Mouse (Mus musculus) T-helper 1 cell (primary cell): ENCODE data around the gene Oaf.

ENCODE experiments used
- in situ Hi-C: fragments of 300-600 bp; cut with MboI, MseI; formaldehyde crosslinking; loops from one replicate; pipeline ENCODE4 v1.15.1; 2025; ENCODE audit warnings: high pct_unique_total_duplicates

The Oaf gene

DNA sequence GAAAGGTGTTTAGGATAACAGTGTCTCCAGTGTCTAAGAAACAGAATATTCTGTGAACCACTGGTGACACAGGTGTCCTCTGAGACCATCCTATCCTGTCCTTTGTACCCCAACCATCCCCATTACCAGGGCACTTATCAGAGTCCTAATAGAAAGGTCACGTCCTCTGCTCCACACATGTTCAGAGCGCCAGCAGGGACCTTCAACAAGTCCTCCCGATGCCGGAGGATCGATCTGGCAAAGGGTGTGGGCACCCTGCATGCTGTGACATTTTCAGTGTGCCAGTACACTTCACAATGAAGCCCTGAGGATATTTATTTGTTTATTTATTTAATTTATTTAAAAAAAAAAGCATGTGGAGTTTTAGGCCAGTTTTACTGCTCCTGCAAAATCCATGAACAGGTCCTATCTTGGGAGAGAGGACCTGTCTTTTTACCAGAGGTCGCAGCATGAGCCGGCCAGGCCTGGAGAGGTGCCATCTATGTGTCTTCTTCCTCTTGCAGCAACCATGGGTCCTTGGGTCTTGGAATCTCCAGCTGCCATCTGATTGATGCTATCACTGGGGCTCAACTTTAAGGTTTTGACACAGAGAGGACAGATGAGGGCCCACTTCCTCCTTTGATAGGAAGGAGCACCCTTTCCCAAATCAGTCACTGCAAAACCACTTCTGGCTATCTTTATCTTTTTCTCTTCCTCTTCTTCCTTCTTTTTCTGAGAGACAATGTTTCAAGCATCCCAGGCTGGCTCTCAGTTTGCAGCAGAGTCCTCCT, 6.3 kb upstream of the Oaf start:
- in situ Hi-C loops = no loop called here

DNA sequence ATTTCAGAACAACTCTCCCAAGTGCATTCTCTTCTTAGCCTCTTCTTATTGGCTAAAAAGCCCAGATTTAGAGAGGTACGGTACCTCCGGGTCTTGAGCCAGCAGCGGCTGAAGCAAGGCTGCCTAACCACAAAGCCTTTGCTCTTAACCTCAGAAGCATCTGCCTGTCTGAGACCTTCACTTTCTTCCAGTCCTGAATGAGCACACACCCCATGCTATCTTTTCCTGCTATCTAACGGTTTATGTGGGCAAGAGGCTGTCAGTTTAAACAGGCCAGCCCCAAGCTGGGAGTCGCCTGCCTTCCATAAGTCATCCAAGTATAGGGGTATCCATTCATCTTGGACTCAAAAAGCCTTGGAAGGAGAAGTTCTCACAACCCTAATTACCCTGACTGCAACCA, 2.7 kb upstream of the Oaf start:
- in situ Hi-C loops = no loop called here

DNA sequence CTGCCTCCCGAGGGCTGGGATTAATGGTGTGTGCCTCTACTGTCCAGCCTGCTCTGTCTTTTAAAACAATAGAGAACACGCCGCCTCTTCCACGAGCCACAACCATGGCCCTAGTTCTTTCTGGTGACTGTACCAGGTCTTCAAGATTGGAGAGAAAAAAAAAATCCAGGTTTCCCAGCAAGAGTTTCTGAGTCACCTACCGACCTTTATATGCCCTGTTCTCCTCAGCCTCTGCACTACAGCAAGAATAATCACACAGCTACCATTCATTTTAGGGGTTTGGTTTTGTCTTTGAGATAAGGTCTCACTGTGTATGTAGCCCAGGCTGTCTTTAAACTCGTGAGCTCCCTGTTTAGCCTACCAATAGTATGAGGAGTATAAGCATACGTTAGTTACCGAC, 2.3 kb upstream of the Oaf start:
- in situ Hi-C loops = no loop called here

DNA sequence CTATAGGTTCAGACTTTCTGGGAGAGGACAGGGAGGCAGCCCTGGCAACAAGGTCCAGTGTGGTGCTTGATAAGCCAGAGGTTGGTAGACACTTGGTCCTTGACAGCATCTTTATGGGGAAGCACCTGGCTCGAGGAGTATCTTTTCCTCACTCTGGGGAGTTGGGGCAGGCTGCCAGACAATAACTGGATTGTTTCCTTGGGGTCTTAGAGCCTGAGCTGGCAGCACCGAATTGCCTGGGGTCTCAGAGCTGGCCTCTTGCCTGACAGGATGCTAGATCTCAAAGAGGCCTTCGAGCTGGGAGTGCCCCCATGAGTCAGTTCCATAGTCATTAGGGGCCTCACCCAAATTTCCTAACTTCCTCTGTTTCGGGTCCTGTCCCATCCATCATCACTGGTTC, 1.6 kb upstream of the Oaf start:
- in situ Hi-C loops = no loop called here

DNA sequence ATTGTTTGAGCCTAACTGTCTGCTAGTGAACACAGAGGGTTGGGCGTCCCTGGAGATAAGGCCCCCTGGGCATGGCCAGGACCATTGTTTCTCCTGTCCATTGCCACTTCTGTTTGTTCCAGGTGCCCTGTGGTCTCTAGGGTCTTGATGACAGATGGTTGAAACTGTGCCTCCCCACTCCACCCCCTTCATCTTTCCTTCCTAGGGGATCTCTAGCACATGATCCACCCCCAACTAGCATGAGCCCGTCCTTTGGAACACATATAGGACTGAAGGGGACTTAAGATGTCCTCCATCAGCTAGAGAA, 836 bp upstream of the Oaf start:
- in situ Hi-C loops = no loop called here

DNA sequence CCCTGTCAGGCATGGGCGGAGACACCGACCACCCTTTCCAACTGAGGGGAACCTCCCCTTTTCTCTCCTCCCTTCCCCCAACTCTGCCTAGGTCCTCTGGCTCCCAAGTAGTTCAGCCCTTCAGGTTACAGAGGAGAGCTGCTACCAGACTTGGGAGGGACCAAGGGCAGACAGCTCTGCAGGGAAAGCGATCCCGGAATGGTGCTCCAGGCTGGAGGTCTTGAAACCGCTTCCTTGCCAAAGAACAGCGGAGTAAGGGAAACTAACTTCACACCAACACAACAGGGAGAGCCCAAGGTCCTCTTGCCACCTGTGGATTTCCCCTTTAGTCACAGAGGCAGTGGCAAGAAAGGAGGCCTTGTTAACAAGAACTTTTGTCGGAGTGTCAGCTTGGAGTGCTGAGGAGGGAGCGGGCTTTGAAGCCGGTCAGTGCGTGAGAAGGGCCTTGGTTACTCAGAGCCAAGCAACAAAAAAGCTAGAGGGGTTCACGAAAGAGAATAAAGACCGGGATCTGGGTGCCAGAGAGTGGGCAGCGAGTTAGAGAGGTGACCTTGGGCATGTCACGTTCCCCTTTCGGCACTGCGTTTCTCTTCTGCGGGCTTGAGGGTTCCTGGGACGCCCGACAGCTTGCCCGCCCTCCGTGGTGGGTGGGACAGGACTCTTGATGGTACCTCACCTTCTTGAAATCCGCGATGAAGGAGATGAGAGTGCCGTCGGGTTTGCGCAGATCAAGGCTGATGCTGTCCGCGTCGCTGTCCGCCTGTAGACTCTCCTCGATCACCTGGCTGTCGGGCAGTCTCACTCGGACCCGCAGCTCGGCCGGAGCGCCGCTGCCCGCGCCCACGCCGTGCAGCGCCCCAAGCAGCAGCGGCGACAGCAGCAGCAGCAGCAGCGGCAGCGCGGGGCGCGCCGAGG, 823 bp downstream of the Oaf start:
- in situ Hi-C loops = no loop called here

DNA sequence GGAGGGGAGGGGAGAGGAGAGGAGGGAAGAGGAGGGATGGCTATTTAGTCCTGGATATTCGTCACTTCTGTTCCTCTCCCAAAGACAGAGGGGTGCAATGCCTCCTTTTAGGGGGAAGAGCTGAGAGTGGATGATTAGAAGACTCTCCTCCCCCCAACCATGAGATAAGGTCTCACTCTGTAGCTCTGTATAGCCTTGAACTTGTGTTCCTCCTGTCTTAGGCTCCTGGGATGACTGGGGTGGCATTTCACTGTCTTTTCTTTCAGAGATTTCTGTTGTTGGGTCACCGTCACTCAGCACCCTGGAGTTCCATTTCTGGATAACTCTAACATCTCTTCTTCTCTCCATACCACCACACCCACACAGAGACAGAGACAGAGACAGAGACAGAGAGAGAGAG, 1.5 kb downstream of the Oaf start:
- in situ Hi-C loops = no loop called here

DNA sequence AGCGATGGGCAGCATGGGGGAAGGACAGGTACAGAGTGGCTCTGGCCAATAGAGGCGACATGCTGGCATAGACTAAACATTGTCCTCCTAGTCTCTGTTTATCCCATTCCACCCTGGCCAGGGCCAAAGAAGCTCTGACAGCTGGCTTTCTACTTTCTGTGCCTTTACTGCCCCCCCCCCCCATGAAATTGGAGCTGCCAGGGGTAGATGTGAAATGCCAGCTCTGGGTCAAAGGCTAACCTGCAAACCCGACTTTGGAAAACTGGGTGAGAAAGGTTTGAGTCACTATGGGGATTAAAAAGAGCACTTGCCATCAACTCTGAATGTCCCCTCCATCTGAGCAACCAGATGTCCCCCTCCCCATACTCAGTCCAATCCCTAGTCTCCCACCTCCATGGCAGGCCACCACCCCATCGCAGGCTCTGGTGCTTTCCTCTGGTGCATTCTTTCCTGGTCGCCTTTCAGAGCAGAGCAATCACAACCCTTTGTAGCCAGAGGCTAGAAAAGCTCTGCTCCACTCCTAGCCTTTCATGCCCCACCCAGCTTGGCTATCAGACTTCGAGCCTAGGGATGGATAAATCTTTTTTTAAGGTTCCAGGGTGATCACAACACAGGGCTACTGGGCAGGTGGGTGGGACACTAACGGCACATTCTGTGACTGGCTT, 2.5 kb downstream of the Oaf start:
- in situ Hi-C loops = no loop called here

DNA sequence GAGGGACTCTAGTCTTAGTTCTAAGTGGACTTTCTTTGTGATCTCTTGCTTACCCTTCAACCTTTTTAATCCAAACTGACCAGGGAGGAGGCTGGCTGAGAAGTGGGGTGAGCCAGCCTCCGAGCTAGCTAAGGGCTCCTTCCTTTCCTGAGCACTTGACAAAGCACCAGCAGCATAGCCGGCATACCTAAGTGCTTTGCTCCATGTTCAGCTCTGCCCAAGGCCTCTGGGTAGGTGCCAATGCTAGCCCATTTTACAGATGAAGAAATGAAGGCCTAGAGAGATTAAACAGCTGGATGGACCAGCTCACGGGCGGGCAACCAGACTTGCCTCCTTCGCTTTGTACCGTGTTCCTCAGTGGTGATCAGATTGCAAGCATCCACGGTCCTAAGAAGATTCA, 3.1 kb downstream of the Oaf start:
- in situ Hi-C loops = no loop called here

DNA sequence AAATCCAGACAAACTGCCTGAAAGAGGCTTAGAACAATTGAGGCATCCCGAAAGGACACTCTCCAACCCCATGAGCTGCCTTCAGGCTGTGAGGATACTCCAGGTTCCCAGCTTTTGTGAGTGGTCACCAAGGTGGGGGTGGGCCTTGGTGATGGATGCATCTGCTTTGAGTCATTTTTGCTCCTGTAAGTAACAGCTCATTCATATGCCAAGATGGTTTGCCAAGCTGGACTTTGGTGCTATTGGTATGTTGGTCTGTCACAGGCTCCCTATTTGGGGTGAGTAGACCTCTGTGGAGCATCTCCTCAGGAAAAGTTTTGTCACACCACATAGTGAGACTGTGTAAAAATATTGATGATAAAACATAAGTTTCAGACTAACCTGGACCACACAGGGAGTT, 3.6 kb downstream of the Oaf start:
- in situ Hi-C loops = no loop called here

DNA sequence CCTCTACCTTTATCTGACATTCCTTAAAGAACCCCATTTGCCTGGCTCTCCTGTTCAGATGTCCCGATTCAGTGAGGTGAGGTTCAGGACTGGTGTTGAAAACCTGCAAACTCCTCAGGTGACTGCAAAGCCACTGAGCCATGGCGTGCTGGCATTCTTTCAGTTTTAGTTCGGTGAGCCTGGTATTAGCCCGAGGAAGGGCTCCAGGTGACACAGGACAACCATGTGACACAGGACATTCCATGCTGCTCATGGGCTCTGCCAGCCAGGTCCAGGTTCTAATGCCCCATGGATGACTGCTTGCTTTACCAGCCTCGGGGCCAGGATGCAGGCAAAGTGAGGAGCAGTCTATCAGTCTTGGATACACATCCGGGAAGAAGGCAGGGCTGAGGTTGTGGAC, 4.4 kb downstream of the Oaf start:
- in situ Hi-C loops = no loop called here

DNA sequence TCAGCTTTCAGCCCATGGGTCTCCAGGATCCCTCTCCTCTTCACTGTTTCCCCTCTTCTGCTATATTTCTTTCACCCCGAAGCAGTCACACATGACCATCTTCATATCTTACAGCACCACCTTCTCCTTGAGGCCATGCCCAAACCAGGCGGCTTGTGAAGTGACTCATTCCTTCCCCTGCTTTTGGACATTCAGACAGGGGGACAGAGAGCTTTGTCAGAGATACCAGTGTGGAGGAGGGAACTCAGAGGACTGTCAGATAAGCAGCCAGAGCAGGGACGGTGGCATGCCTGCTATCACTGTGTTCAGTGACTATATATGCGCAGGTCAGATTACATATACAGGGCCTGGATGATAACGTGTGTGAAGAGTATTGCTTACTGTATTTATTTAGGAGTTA, 5.2 kb downstream of the Oaf start:
- in situ Hi-C loops = no loop called here

DNA sequence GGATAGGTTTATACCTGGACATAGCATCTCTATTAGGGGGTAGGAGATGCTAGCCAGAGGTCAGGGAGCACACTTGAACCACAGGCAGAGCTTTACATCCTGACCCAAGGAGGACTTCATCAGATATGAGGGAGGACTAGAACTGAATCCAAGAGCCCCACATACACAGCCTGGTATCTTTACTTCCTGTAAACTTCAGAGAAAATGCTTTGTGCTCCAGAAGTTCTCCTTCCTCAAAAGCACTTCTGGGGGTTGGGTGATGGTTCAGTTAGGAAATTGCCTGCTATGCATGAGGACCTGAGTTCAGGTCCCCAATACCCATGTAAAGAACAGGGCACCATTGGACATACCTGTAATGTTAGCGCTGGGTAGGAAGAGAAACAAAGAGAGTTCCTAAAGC, 6.2 kb downstream of the Oaf start:
- in situ Hi-C loops = no loop called here

DNA sequence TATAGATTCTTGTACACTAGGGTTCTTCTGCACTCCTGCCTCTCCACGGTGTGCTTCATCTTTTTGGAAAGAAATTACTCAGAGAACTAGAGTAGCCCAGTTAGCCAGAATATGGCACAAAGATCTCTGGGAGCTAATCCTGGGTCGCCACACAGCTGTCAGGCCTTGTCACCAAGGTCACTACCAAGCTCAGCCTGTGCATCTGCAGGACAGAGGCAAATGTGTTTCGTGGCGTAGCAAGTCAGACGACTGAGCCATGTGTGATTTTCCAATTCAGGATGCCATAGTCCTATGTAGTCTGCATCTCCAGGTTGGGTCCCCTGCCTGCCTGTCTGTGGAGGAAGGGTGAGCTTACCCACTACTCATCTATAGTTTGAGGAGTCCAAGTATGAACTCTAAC, 6.7 kb downstream of the Oaf start:
- in situ Hi-C loops = no loop called here

DNA sequence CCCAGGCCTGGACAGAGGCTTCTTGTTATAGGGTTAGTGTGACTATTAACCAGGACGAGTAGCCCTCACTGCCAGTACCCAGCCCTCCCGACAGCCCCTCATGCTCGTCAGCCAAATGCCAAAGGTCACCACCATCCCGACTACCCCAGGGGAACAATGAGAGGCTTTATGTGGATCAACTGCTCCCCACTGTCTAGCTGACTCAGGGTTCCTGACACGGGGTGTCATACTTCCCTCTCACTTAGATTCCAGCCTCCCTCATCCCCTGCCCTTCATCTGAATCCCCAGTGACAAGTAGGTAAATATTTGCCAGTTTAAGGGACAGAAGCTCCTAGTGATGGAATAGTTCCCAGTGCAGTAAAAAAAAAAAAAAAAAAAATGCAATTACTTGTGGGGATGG, 7.4 kb downstream of the Oaf start:
- in situ Hi-C loops = no loop called here

DNA sequence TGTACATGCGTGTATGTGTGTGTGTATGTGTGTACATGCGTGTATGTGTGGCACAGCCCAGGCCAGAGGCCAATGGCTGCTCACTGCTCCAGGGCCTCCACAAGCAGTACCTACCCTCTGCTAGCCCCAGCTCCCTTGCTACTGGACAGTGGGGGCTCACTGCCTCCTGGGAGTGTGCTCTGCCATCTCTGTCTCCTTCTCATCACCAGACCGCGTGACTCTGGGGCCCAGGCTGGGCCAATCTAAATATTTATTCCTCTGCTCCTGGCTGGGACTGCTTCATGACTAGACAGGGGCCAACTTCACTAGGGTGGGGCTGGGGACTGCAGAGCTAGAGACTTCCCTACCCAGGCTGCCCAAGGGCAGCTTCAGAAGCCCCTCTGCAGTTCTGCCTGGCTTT, 7.9 kb downstream of the Oaf start:
- in situ Hi-C loops = no loop called here

DNA sequence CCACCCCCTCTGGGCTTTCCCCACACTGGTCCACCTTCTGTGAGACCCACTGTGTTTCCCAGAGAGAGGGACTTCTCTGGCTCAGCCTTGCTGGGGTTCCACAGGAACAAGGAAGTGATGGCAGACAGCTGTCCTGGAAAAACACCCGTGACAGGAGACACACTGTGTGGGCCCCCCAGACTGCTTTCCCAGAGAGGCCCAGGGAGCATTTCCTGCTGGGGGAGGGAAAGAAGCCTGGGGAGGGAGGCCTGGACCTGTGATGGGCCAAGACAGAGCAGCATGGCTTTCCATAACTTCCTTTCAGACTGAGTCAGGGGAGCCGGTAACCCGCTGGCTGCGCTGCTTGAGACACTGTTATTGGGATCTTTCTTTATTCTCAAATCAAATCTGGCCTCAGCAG, 8.8 kb downstream of the Oaf start:
- in situ Hi-C loops = no loop called here

DNA sequence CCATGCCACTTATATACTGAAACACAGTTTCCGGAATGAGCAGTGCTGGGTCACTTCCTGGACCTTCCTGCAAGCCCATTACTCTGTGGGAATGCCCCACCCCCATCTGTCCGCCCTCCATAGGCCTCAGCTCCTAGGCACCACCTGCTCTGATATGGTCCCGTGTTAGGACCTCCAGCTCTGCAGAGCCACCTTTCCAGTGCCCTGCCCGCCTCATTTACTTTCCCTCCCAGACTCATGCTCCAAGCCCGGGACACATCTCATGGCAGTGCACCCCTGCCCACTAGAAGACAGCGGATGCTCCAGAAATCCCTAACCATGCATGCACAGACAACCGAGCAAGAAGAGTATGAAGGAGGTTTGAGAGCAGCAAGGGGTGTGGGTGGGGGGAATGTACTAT, 9.7 kb downstream of the Oaf start:
- in situ Hi-C loops = no loop called here

DNA sequence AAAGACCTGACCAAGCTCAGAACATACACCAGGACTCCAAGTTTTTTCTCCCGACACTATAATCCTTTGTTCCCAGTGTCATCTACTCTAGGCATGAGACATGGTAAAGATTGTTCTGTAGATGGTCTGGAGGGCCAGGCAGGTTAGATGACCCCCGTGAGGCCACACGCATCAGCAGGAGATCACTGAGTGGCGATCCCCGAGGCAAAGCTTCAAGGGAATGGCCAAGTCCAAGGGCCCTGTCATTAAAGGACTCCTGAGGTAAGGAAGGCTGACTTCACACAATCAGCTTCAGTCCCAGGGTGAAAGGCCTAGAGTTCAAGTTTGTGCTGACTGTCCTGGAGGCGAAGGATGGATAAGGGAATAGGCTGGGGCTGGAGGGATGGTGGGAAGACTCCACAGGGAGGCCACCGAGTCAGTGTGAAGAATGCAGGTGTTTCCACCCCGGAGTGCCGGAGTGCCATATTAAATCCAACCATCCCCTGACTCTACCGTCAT, 10.3 kb downstream of the Oaf start:
- in situ Hi-C loops = no loop called here

DNA sequence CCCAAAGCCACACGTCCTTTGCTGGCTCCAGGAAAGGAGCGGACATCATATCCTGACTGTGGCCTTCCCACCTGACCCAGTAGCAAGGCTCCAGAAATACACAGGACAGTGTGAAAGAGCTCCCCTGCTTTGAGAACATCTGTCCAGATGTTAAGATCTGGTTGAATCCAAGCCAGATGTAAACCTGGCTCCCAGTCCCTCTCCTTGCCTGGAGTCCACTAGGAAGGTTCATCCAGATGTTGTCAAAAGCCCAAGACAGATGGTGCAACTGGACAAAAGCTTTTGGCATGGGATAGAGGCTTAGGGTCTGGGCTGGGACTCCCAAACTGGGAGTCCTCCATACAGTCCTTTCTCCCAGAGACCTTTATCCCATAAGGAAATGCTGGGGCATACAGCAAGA, 11.0 kb downstream of the Oaf start:
- in situ Hi-C loops = no loop called here

DNA sequence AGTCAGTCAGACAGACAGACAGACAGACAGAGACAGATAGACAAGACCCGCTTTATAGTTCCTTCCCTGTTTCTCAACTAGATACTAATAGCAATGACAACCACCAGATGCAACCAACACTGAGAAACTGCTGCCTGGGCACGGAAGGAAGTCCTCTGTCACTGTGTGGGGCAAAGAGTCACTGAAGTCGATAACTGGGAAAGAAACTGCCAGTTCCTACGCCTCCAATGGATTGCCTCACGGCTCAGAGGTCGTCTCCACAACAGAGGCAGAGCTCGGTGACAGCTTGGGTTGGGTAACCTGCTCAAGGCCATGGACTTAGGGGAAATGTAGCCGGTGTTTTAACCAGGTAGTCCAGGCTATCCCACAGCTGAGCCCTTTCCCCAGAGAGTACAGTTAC, 12.1 kb downstream of the Oaf start:
- in situ Hi-C loops = no loop called here

DNA sequence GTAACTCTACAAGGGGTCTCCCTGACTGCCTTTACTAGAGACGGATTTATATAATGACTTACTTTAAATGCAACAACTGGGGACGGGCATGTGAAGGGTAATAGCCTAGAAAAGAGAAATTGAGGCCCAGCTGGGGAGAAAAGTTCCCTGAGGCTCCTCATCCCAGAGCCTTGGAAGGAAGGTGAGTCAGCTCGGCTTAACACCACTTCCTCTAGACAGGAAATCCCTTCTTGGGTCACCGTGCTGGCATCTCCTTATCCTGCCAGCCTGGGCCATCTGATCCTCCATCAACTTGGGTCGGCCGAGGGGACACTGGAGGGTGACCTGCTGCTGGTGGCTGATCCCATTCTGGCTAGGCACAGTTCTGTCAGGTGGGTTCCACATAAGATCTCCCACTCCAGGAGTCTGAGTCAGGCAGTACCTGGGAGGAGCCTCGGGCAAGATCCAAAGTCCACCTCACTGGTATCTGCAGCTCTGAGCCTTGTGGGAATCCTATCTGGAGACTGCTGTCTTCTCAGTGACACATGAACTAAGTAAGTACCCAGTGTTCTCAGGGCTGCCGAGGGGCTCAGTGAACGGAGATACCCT, 13.0 kb downstream of the Oaf start:
- in situ Hi-C loops = no loop called here
